In the genomic region with DNA sequence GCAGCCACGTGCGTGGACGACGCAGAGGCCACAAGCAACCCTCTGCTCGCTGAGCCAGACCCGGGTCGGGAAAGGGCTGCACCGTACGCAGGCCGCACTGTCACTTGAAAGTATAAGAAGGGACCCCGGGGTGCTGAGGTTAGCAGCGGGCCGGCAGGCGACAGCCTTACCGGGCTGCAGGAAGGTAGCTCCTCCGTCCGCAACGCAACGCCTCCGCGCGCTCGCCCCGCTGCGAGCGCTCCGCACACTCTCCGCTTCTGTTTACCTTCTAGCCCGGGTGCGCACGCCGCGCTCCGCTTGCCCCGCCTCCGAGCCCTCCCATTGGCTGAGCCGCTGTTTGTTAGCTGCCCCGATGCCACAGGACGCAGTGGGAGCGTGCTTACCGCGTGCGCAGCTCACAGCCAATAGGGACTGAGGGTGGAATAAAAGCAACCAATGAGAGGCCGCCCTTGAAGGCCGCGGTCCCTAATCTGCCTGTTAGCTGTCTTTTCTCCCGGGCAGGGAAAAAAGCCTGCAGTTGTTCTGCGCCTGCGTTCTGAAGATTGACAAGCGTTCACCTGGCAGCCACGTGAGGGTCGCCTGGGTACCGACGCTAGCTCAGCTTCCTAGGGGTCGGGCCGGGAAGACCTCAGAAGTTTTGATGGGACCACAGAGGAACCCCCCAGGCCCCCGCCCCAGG, we compare ENCODE assay signal across 1 mouse cellular context.
TF ChIP-seq lines count a peak whose summit lies in the region.

No protein-coding gene starts in this region.

TF ChIP-seq in CH12.LX, 34 proteins besides CTCF, POLR2A, EP300 and RAD21 (continued from another document):
- TF ChIP-seq MAZ (IDR thresholded peaks at IDR 0.05; ENCODE audit: low read depth, low read length) (no peak; the same call in 1 of the 2 replicates), ZMIZ1 (IDR thresholded peaks at IDR 0.05; ENCODE audit: low read depth, low read length) (peak; percentile 56), JUN (IDR thresholded peaks at IDR 0.05; ENCODE audit: insufficient read depth, low read depth, low read length) (no peak), BHLHE40 (IDR thresholded peaks at IDR 0.05; ENCODE audit: low read depth, low read length) (peak; percentile 98), ELF1 (IDR thresholded peaks at IDR 0.05; ENCODE audit: low read depth, low read length) (no peak), CHD1 (IDR thresholded peaks at IDR 0.05; ENCODE audit: low read depth, low read length) (no peak; the same call in 1 of the 2 replicates), JUND (conservative IDR thresholded peaks at IDR 0.05; ENCODE audit: low read depth, low read length) (no peak), NRF1 (IDR thresholded peaks at IDR 0.05; ENCODE audit: low read depth, low read length) (peak; percentile 84), NELFE (IDR thresholded peaks at IDR 0.05; ENCODE audit: low read depth, low read length) (peak; percentile 77), HCFC1 (IDR thresholded peaks at IDR 0.05; ENCODE audit: low read depth, low read length) (no peak; the same call in 1 of the 2 replicates), MAX (IDR thresholded peaks at IDR 0.05; ENCODE audit: low read length) (peak; percentile 95), POLR2AphosphoS2 (IDR thresholded peaks at IDR 0.05; ENCODE audit: low read depth, low read length) (0 out of 2 replicates have a peak, but pooled peaks have one; percentile 19), MAFK (IDR thresholded peaks at IDR 0.05; ENCODE audit: insufficient replicate concordance, low read length) (no peak), ZKSCAN1 (IDR thresholded peaks at IDR 0.05; ENCODE audit: borderline replicate concordance, low read depth, low read length) (no peak), GABPA (IDR thresholded peaks at IDR 0.05; ENCODE audit: insufficient replicate concordance, low read depth, low read length) (no peak), SIN3A (IDR thresholded peaks at IDR 0.05; ENCODE audit: low read length) (peak; percentile 98), USF2 (conservative IDR thresholded peaks at IDR 0.05; ENCODE audit: low read depth, low read length) (peak; percentile 37), KAT2A (IDR thresholded peaks at IDR 0.05; ENCODE audit: insufficient replicate concordance, low read length) (no peak), ETS1 (conservative IDR thresholded peaks at IDR 0.05; ENCODE audit: low read depth, low read length) (peak; percentile 62), TBP (conservative IDR thresholded peaks at IDR 0.05; ENCODE audit: low read depth, low read length) (peak; percentile 66), IRF4 (IDR thresholded peaks at IDR 0.05; ENCODE audit: low read depth, low read length) (peak; percentile 54), ZC3H11A (IDR thresholded peaks at IDR 0.05; ENCODE audit: low read depth, low read length) (no peak), MEF2A (IDR thresholded peaks at IDR 0.05; ENCODE audit: borderline replicate concordance, low read depth, low read length) (no peak), USF1 (IDR thresholded peaks at IDR 0.05; ENCODE audit: low read depth, low read length) (peak; percentile 72), RCOR1 (conservative IDR thresholded peaks at IDR 0.05; ENCODE audit: low read depth, low read length) (no peak), E2F4 (IDR thresholded peaks at IDR 0.05; ENCODE audit: insufficient replicate concordance, low read depth, low read length) (peak; percentile 49; the same call in 1 of the 2 replicates), PAX5 (IDR thresholded peaks at IDR 0.05; ENCODE audit: low read length) (no peak), UBTF (IDR thresholded peaks at IDR 0.05; ENCODE audit: low read depth, low read length) (0 out of 2 replicates have a peak, but pooled peaks have one; percentile 58), TCF12 (IDR thresholded peaks at IDR 0.05; ENCODE audit: low read depth, low read length) (peak; percentile 89), MYC (IDR thresholded peaks at IDR 0.05; ENCODE audit: low read depth, low read length) (peak; percentile 96), ZNF384 (IDR thresholded peaks at IDR 0.05; ENCODE audit: low read depth, low read length) (peak; percentile 60), CHD2 (IDR thresholded peaks at IDR 0.05; ENCODE audit: low read length) (peak; percentile 91), MXI1 (IDR thresholded peaks at IDR 0.05; ENCODE audit: low read depth, low read length) (peak; percentile 98)
